Mouse (Mus musculus) cerebellum, adult 11 months (tissue): ENCODE measurements at regions not wholly inside any gene's neighbourhood (a gene's known extent, or its start where the extent isn't known, plus 50 kb on each side); places are given as distances from the start of the nearest gene placed in this dataset.

ENCODE experiments used
- DNase-seq: peaks from one replicate; pipeline ENCODE4 v3.0.0; 2022

DNA sequence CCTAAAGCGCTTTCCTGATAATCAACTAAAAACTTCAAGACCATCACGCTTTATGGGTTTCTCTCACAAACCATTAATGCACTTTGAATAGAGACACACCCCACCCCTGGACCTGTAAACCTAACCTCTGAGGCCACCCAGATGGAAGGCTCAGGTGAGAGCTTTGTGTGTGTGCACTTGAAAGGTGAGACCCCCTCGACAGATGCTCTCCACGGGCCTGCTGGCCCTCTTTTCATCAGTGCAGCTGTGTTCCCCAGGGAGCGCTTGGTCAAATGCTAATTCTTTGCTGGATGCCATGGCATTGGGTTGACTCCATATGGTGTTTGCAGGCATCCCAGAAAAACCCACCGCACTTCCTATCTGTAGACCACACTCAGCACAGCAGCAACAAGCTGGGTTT is 792.8 kb upstream of the Car8 start:
- no peak for DNase-seq

DNA sequence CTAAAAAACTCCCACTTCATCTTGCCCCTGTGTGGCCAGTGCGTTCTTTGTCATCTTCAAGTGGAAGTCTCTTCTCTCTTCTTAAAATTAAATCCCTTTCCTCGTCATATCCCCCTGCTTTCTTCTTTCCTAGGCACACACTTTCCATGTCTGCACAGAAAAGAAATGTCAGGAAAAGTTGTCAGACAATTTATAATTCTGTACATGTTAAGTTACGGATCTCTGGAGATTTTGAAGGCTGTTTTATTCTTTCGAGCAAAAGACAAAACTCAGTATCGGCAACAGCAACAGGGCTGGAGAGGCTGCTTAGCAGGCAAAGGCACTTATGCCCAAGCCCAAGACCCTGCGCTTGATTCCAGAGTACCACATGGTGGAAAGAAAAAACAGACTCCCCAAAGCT is 790.1 kb upstream of the Car8 start:
- no peak for DNase-seq

DNA sequence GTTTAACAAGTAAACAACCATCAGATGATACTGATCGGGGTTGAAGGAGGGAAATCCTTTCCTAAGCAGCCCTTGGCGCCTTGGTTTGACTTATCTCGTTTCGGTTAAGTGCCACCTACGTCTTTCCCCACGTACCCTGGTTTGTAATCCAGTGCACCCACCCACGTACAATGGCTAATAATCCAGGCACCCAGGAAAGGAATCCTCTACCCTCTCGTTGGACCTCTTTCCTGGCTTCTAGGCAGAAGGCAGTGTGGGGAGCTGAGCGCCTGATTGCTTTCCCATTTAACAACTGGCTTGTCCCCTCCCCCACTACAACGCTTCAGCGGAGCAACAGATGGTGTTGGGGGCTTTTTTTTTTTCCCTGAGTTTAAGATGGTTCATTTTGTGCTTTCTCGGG is 789.6 kb upstream of the Car8 start:
- peak; percentile 43 for DNase-seq

DNA sequence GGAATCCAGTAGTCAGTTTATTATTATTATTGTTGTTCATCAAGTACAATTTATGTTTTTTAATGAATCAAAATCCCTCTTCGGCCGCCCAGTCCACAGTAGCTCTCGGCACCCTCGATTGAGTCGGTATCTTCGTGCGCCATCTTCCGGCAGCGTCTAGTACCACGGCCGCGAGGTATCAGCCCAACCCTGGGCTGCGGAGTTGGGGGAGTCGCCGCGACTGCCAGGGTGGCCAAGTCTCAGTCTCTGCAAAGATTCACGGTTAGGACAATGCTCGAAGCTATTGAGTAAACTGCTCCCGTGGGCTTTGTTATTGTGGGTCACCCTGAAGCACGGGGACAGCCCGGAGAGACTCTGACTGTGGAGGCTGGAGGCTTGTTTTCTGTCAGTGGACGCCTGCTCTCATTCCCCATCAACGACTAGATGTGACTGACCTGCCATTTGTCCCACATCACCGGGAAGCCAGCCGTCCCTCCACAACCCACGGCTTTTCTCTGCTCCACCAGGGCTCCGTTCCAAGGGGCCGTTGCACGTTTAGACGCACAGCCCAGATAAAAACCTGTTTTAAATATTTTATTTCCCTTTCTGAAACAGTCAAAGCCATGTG is 789.1 kb upstream of the Car8 start:
- peak; percentile 92 for DNase-seq

DNA sequence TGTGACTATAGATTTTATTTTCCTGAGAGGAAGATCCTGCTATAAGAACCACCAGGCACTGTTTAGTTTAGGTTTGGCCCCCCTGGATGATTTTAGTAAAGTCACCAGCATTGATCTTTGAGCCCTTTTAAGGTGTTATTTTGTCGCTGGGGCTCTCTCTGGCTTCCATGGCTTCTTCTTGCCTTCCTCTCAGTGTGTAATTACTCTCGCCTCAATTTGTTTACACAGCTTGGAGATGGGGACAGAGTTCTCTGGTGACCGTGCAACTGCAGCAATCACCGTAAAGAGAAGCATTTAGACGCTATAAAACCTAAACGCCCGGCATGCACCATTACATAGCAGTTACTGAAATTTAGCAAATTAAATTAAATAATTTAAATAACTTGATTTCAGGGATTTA is 788.5 kb upstream of the Car8 start:
- no peak for DNase-seq

DNA sequence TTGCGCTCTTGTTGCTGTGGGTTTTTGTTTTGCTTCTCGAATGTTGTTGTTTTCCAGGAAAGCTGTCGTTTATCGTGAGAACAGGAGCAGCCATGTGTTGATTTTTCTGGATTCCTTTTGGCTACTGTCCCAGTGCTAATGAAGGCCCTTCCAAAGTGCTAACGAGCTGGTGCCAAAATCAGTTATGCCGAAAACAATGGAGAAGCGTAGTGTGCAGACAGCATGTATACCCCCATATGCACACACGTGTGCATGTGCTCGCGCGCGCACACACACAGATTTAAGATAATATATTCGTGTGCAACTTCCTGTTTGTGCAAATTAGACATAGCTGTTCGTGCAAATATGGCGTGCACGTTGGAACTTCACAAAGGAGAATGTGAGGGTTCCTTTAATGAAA is 788.0 kb upstream of the Car8 start:
- DNase-seq = peak; percentile 42

DNA sequence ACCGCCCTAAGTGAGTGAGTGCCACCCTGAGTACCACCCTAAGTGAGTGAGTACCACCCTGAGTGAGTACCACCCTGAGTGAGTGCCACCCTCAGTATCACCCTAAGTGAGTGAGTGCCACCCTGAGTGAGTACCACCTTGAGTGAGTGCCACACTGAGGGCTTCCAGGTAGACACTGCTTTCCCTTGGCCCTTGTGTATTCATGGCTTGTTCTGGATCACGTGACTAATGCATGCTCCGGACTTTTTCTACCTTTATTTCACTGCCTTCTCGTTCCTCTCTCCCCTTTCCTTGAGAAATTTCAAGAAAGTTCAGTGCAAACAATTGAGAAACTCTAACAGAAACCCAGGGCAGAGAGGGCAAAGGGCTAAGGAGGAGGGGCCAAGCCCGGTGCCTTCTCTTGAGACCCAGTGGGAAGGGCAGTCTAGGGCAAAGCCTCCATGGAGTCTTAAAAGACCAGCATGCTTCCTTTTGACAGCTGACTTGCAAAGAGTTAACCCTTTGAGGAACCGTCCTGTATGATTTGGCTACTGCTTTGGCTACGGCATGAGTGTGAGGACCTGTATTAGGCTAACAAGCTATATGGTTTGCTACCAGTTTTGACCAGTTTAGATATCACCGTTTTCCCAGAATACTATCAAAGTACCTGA is 787.1 kb upstream of the Car8 start:
- DNase-seq = no peak

DNA sequence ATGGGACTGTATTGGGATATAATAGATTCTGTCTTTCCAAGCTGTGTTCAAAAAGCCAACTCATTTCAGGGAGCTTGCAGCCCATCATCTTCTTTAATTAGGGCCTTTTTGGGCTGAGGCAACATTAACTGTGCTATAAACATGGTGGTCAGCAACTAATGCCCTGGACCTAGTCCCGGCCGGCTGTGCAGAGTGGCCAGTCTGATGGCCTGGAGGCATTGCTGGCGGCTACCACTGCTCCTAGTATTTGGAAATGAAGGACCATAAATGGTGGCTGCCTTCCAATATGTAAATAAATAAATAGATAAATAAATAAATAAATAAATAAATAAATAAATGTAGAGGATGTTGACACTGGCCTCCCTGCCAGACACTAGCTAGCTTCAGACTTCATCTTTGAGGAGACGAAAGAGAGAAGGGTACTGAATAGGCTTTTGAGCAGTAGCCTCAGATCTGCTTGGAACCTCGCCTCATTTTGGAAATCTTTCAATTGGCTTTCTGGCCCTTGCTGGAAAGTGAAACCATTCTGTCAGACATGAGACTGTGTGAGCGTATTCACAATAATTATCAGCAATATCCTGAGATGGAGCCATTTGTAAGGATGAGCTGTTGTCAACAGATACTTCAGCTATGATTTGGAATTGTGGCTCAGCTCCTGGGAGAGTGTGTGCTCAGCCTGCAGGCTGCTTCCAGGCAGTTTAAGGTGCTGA is 785.5 kb upstream of the Car8 start:
- DNase-seq = peak; percentile 42

DNA sequence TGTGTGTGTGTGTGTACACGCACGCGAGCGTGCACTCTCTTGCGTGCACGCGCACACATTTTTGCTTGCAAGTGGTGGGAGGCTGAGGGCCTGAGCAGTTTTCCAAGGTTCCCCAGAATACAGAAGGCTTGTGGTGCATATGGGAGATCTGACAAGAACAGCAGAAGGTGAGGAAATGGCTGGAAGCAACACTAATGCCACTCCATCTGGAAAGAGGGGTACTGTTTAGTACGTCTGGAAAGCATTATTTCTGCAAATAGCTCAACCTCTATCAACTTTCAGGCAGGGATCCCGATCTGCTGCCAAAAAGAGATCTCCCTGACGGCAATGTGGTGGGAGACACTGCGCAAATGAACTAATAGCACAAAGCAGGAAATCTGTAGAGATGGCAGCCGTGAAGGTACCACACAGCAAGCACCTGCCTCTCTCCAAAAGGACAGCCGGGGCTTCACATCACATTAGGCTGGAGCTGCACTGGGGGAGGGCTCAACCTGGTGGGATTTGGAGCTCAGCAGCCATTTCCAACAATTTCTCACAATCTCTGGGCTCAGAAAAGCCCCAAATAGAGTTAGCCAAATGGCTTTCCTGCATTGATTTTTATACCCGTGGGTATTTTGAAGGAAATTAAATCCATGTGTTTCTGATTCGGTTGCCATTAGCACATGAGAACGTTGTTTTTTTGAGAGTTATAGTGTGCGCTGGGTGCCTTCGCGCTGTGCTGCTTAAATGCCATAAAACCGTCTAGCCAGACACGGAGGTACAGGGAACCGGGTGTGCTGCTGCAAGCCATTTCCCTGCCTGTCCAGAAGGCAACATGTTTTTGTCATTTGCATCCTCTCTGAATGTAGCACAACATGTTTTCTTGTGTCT is 780.6 kb upstream of the Car8 start:
- peak; percentile 81 for DNase-seq

DNA sequence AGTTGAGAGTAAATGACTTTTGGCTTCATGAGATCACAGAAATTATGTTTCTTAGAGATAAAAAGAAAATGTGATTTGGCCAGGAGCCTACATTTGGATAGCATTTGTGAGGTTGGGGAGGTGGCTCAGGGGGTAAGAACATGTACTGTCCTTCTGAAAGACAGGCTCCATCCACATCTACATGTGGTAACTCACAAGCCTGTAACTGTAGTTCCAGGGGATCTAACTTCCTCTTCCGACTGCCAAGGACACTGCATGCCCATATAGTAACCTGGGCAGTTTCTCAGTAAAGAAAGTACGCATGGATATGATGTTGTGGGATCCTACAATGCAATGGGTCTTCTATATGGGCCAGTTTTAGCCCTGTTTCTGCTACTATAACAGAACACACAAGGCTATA is 779.4 kb upstream of the Car8 start:
- DNase-seq = no peak

DNA sequence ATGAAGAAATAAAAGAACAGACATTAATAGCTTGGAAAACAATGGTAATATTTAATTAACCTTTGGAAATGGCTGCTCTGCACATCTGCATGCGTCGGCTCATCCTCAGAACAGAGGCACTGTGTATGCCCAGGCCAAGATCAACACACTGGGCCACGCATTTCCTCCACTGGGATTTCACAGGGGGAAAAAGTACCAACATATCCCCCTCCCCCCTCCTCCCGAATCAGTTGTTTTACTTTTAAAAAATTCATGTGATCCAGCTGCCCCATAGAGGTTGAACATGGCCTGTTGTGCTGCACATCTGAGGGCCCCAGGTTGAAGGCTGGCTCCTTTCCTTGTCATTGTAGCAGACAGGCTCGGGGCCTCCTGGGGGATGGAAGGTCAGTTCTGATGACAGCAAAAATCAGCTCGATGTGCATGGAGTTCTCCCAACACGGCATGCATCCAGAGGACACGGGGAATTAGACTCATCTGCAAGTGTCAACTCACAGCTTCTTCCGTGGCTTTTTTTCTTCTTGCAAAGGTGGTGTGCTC is 777.7 kb upstream of the Car8 start:
- peak; percentile 20 for DNase-seq

DNA sequence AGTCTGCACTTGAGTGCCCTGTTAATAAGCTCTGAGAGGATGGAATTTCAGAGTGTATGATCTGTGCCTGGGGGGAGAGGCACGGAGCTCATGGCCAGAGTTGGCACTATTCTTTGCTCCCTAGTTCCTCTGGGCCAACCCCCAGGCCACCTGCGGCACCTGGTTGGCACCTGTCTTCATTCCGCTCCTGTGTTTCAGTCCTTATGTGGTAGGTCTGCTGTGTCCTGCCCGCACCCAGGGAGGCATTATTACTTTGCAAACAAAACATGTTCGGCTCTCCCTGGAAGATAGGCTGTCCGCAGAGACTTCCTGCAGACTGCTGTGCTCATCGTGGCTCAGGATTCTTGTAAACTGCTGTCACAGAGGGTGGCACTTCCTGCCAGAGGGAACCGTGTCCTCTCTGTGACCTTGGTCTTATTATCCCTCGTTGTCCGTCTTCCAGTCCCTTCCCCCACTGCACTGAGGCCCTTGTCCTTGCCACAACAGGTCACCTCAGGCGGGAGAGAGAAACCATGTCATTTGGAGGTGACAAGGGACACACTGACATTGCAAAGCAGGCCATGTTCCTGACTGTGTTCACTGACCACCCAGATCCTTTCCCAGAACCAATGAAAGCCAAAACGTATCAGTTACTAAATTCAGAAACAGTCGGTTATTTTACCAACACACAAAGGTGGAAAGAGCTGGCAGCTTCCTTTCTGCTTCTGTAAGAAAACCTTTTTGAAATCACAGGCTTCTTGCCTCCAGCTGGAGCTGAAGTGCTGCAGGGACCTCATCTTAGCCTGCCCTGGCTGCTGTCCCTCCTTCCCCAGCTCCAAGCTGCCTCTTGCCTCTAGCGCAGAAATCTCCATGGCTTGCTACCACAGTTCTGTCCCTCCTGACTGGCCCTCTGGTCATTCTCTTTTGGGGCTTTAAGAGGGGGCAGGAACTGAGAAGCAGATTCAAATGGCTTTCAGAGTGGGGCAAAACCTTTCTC is 777.0 kb upstream of the Car8 start:
- DNase-seq = peak; percentile 81

DNA sequence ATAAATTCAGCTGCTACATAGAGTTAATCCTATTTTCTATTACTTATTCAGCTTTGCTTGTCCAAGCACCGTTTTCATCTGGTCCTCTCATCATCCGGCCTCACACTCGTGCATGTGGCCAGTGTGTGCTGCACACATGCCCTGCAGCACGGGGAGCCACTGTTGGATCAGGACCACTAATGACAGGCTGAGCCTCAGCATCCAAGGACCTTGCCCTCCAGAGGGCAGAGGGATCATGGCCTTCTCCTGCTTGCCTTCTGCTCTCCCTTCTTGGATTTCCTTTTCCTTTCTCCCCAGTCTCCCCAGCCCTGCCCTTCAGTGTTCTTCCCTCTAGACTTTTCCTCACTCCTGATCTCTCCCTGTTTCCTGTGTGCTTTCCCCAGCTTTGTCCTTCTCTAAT is 776.1 kb upstream of the Car8 start:
- DNase-seq = peak; percentile 33

DNA sequence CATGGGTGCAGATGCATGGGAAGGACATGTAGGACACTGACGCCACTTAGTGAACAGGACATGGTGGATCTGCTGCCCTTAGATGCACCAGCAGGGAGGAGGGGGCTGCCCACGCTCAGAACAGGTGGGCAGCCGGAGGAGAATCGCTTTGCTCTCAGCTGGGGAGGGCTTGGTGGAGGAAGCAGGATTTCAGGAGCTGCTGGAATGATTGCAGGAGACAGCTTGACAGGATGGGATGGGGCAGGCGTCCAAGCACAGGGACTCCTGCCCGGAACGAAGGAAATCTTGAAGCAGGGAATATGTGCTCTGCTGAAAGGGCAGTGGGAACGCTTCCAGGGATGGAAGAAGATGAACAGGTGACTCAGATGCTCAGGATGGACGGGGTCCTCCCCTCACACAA is 773.9 kb upstream of the Car8 start:
- DNase-seq = peak; percentile 97

DNA sequence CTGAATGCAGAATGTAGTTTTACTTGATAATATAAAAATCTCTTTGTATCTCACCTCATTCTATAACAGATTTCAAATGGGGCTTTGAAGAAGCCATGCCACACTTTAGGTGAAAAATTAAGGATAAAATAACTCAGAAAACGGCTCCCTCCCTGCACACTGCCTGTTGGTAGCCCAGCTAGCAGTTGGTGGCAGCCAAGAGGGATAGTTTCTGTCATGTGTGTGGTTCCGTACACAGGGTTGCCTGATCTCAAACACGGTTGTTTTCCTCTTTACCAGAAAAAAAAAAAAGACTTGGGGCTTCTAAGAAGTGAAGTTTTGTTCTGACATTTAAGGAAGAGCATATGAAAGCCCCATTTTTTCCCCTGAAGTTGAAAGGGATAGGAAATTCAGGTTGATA is 773.1 kb upstream of the Car8 start:
- peak; percentile 16 for DNase-seq

DNA sequence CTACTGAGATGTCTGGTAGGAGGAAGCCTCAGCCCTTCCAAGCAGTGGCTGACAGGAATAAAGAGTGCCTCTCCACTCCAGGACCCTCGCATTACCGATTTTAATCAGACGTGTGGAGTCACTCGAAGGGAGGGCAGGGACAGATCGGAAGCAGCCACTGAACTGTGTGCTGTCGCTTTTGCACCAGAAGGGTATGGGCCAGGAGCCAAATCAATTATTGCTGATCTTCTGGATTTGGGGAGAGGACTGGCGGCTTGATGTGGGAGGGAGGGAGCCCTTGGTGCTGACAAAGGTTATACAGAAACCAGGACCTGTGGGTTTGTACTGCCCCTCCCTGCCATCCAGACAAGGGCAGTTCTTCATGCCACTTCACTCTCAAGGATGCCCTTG is 772.3 kb upstream of the Car8 start:
- peak; percentile 60 for DNase-seq

DNA sequence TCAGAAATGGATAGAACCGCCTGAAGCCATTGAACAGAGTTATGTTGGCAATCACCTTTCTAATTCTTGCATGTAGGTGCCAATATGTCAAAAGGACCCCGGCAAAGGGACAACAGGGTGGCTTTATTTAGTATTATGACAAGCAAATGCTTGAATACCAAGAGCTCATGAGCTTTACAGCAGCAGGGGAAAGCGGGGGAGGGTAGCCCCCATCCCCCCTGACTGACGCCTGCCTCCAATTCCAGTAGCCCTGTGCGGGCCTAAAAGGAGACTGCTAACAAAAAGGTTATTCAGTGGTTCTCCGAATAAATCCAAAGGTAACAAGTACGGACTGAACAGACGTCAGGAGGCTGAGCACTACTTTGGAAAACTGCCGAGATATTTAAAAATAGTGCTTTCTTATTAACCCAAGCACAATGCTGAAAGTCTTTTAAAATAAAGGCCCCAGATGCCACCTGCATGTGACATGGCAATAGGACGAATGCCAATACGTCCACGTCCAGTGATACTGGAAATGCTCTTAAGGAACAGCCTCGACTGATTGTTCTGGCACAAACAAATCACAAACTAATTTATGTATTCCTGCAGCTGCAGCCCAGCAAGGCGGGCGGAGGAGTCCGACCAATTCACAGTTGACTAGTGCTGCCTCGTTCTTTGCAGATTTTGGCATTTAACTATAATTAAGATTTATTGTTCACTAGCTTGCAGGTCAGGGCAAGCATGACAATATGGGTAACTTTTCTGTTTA is 771.7 kb upstream of the Car8 start:
- peak; percentile 44 for DNase-seq

DNA sequence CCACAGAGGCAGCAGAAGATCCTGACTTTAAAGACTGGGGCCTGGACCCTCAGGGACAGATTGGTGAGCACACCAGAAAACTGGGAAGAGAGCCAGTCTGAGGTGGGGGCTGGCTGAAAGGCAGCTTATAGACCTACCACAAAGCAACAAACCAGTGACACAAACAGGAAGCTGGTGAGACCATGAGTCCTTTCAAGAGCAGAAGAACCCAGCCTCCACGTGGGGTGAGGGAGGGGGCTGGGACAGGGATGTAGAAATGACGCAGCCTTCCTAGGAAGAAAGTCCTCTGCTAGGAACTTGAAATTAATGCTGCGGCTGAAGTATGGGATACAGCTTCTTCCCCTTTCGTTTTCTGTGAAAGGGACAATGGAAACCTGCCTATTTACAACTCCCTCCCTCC is 770.8 kb upstream of the Car8 start:
- peak; percentile 18 for DNase-seq

DNA sequence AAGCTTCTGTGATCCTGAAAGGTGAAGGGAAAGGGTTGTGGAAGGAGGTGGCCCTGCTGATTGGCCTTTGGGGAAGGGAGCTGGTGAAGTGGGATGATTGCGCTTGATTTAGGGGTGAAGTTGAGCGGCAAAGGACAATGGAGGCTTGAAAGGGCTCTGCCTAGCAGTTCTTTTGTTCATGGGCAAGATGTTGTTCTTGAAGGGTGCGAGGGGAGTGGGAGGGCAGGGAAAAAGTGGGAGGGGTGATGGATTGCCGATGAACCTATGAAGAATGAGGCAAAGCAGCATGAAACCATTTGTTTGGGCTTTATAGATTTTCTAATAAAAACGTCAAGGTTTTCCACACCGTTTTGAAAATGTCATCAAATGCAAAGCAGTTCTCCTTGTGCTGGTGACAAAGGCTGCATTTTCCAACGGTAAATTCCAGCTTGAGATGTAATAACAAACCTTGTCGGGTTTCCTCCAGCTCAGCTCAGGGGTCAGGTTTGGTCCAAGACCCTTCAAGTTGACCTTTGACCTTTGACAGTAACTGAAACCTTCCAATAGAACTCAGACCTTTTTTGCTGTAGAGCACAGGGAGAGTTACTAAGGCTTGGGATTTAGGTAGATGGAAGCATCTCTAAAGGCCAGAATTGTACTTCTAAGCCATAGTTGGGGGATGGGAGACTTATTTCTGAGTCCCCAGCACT is 767.2 kb upstream of the Car8 start:
- DNase-seq = no peak

DNA sequence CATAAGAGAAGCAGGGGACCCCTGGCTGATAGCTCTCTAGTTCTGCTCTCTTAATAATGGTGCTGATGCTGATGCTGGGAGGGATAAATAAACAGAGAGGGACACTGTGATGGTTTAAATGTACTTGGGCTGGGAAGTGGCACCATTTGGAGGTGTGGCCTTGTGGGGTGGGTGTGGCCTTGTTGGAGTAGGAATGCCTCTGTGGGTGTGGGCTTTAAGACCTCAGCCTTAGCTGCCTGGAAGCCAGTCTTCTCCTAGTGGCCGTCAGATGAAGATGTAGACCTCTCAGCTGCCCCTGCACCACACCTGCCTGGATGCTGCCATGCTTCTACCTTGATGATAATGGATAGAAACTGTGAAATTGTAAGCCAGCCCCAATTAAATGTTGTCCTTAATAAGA is 765.0 kb upstream of the Car8 start:
- no peak for DNase-seq

DNA sequence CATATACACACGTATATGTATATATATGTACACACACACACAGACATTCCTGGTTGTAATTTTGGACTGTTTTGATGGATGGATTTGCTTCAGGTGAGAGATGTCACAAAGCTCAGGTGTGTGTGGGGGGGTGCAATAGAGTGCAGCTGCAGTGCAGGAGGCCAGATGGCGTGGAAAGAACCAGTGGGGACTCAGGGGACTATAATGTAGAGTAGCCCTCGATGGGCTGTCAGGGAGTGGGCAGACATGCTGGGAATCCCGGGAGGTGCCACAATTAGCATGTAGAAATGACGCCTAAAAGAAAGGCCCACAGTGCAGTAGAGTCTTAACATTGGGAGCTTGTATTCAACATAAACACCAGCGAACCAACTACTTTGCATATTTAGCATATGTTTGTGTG is 763.5 kb upstream of the Car8 start:
- no peak for DNase-seq
